Mouse (Mus musculus): ENCODE results near the gene Enox2.
"Not testable (repeated sequence)": the region's sequence is repeated elsewhere in the genome, so short reads cannot be mapped to it uniquely, and the experiment has no call there.

Enox2 gene

GRCm38 (mm10) chrX:49287700-49288563 is at the start of gene Enox2:
TSS of gene Enox2 (minus strand) at chrX:49288259.
- peak; percentile 95 for DNase-seq (ENCODE audit: low read depth, low spot score)

- peak; percentile 48 for DNase-seq (ENCODE audit: low read depth, low spot score)
Observed at GRCm38 (mm10) chrX:49309496-49309895, 21.4 kb upstream of the Enox2 start.

GRCm38 (mm10) chrX:49306659-49307058 is 18.6 kb upstream of the Enox2 start:
- peak; percentile 35 for DNase-seq (ENCODE audit: low read depth, low spot score)

- DNase-seq (ENCODE audit: low read depth, low spot score) = no peak
Observed at GRCm38 (mm10) chrX:49279918-49280586, 8.0 kb downstream of the Enox2 start.

DNA sequence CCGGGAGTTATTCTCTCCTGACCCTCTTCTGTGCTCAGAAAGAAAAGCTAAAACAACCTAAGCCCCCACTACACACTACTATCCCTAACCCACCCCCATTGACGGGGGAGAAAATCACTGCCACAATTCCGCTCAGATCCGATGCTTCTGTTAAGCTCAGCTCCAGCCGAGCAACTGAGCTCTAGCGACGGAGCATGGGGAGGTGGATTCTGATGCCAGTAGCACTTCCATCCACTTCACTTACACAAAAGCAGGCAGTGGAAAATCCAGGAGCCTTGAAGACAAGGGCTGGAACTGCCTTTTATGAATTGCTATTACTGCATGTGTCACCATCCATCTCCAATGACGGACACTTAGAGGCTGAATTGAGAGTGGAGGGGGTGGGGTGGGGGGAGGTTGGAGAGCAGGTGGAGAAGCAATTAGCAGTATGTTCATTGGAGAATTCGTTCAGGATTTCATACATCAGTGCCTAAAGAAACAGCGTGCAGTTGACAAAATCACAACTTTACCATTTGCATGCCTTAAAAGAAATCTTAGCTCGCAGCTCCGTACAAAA is 14.5 kb downstream of the Enox2 start:
- DNase-seq (ENCODE audit: low read depth, low spot score) = no peak

DNA sequence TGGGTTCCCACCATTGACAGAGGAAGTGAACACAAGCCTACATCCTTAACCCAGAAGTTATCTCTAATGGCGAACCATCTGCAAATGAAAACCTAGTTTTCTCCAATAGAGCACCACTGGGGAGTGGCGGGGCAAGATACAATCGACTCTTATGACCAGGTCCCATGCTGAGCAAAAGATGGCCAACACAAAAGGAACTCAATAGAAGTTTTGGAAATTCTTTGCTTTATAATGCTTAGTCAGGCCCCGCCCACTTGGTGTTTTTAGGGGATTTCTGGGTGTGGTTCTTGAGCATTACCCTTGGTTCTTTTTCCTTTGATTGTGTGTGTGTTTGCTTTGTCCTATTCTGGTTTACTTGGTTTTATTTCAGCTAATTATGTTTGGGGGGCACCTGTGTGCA is 37.2 kb downstream of the Enox2 start:
- peak; percentile 52 for DNase-seq (ENCODE audit: low read depth, low spot score)

DNA sequence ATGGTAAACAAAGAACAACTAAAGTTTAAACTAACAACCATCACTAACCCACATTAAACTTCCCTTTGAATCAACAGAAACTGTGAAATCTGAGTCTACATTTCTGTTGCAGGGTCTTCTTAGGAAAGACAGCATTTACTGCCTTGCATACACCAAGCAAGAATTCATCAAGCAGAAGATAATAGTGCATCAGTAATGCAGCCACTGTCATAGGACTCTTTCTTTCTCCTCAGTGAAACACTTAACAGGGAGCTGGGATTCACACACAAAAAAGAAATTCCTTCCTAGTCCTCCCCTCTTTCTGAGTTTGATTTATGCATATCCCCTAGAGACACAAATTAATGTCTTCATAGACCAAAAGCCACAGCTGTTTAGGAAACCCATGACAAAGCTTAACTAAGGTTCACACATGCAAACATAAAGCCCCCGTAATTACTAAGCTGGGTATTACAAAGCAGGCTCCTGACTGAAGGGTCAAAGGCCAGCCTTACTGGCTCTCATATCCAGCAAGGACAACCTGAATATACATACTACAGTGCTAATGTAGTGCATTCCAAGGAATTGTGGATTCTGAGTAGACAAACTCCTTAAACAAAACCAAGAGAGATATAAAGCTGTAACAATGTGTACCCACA is 62.1 kb downstream of the Enox2 start:
- no peak for DNase-seq (ENCODE audit: low read depth, low spot score)

DNA sequence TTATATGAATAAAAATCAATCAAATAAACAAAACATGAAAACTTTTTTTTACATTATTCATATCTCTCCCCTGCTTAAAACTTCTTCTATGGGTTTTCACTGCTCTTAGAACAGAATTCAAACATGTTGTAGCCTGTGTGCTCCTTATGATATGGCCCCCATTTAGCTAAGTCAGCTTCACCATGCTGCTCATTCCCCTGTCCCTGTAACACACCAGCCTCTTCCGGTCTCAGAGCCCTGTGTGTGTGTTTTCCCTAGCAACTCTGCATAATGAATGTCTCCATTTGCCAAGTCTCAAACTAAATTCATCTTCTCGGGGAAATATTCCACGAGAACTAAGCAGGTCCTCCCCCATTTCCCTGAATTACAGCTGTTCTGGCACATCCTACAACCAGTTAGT is 71.6 kb downstream of the Enox2 start:
- DNase-seq (ENCODE audit: low read depth, low spot score) = no peak

DNA sequence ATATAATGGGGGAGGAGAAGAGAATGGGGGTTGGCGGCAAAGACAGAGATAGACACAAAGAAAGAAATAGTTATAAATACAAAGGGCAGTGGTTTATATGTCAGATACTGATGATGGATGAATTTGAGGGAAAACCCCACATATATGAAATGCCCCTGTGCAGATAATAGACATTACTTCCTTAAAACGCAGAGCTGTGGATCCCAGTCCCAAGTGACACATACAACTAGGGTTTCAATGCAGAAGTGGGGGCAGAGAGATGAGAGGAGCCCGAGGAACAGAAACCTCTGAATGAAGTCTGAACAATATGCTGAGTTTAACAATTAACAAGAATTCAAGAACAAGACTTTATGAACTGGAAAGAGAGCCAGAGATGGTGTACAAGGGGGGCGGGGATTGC is 91.7 kb downstream of the Enox2 start:
- DNase-seq (ENCODE audit: low read depth, low spot score) = no peak

- DNase-seq (ENCODE audit: low read depth, low spot score) = no peak
Observed at GRCm38 (mm10) chrX:49181136-49181535, 106.9 kb downstream of the Enox2 start.

- no peak for DNase-seq (ENCODE audit: low read depth, low spot score)
Observed at GRCm38 (mm10) chrX:49178670-49179069, 109.4 kb downstream of the Enox2 start.

DNA sequence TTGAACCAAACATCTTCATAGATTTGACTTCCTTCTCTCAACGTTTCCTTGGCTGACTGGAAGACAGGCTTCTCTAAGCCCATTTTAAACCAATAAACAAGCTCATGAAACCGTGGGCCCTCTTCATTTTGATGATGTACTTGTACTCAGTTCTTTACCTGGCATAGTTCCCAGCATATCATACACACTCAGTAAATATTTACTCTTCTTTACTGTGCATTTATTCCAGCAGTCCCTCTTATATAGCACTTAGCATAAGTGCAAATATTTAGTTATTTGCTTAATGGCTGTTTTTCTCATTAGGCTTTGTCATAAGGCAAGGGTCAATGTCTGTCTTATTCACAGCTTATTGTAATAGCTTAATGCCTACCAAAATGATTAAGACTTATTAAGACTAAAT is 133.8 kb downstream of the Enox2 start:
- no peak for DNase-seq (ENCODE audit: low read depth, low spot score)

DNA sequence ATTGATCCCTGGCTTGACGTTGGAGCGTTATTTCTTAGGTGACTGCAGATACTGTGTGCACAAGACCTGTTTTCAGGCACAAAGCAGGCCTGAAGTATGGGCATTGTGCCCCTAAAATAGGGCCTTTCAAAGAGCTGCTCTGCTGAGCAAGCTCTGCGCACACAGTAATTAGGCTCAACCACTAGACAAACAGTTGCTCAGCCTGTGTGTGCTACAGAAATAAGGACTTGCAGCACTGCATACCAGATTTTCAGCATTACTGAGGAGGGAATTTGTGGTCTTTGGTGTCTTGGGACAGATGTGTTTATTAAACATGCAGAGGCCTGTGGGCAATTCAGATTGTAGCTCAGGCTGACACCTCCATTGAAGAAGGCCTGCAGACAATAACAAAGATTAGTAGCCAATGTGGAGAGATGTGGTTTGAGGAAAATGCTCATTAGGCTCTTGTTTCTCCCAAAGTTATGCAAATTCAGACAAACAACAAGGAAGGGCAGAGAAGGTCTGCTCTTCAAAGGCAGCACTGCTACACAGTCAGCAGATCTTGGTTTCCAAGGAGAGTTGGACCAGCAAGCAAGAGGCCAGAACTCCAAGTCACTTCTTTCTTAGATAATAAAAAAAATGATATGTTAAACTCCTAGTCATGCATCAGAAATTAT is 163.2 kb downstream of the Enox2 start:
- peak; percentile 11 for DNase-seq (ENCODE audit: low read depth, low spot score)

DNA sequence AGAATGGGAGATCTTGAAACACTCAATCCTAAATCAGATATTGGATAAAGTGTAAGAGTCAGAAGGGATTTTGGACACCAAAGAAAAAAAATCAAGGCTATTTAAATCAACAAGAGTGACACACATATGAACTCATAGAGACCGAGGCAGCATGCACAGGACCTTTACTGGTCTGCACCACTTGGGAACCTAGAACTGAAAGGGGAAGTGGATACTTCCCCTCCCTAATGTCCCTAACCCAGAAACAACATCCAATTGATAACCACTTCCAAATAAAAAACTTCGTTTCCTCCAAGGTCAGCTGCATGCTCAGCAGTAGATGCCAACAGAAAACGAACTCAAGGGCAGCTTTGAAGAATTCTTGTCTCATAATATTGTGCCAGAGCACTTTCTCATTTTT is 171.6 kb downstream of the Enox2 start:
- DNase-seq (ENCODE audit: low read depth, low spot score) = no peak

DNA sequence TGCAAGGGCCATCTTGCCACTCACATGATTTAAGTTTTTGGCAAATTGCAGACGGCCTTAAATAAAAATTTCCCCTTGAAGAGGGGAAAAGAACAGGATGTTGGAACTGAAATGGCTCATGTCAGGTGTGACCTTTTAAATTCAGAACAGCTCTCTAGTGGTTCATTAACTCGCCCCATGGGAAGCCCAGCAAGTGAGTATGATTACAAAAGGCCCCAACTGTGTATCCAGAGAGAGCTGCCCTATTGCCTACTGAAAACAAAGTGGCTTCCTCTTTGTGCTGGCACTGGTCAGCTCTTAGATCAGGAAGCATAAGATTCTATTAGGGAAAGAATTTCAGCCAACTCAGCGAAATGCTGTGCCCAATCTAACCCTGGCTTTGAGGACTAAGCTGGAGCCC is 175.6 kb downstream of the Enox2 start:
- DNase-seq (ENCODE audit: low read depth, low spot score) = peak; percentile 34

- not testable (repeated sequence) for DNase-seq (ENCODE audit: low read depth, low spot score)
Observed at GRCm38 (mm10) chrX:49100542-49100941, 187.5 kb downstream of the Enox2 start.

DNA sequence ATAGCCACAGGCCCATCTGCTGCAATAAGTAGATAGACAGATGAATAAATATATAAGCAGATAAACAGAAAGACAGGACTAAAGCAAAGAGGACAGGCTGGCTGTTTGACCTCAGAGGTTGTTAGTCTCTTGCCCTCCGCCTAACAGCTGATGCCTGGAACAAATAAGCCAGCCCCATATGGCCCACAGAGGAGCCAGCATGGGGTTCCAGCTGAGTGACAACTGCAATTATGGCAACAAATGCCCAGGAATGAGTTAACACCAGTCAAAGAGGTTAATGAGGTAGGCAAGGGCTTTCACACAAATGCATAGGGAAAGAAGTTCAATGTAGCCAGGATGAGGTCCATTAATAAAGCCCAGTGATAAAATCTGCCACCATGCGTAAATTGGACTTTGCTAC is 191.8 kb downstream of the Enox2 start:
- DNase-seq (ENCODE audit: low read depth, low spot score) = no peak

DNA sequence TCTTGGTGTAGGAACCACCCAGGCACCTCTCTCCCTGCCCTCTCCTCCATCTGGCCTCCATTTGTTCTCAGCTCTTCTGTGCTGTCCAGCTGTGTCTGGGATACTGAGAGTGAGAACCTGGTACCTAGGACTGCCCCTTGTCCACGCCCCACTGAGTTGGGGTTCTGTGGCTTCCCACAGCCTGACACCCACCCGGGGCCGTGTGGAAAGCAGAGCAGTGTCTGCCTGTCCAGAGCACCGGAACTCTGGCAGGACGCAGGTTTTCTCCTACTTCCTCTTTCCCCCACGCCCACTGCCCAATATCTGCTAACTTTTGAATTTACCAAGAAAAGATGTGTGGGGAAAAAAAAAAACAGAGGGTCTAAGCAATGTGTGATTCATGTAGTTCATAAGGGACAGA is 213.0 kb downstream of the Enox2 start:
- DNase-seq (ENCODE audit: low read depth, low spot score) = no peak

- DNase-seq (ENCODE audit: low read depth, low spot score) = no peak
Observed at GRCm38 (mm10) chrX:49073563-49073962, 214.5 kb downstream of the Enox2 start.

GRCm38 (mm10) chrX:49045118-49045517 is 242.9 kb downstream of the Enox2 start:
- no peak for DNase-seq (ENCODE audit: low read depth, low spot score)

- no peak for DNase-seq (ENCODE audit: low read depth, low spot score)
Observed at GRCm38 (mm10) chrX:49009746-49010145, 278.3 kb downstream of the Enox2 start.

GRCm38 (mm10) chrX:49005655-49006054 is 282.4 kb downstream of the Enox2 start:
- no peak for DNase-seq (ENCODE audit: low read depth, low spot score)
